Mouse (Mus musculus) retina, adult 2 months (tissue): ENCODE results near the gene Plgrkt.
"Not testable (repeated sequence)": the region's sequence is repeated elsewhere in the genome, so short reads cannot be mapped to it uniquely, and the experiment has no call there.

Source experiments
- DNase-seq: peaks from one replicate; pipeline ENCODE4 v3.0.0-alpha.2; 2012; ENCODE audit warnings: low read depth, low spot score

Gene Plgrkt

GRCm38 (mm10) chr19:29366969-29367622, at the start of gene Plgrkt, which contains the start of gene Cd274:
Gene Plgrkt (minus strand): TSS chr19:29367390.
Gene Cd274 (plus strand): TSS chr19:29367455.
- peak; percentile 23 for DNase-seq

- no peak for DNase-seq
These were observed 49.3 kb upstream of the Plgrkt start for GRCm38 (mm10) chr19:29416393-29416902.

- not testable (repeated sequence) for DNase-seq
These were observed 47.7 kb upstream of the Plgrkt start for GRCm38 (mm10) chr19:29414917-29415316.

- DNase-seq = no peak
These were observed 47.3 kb upstream of the Plgrkt start for GRCm38 (mm10) chr19:29414513-29414912.

- DNase-seq = no peak
These were observed 45.6 kb upstream of the Plgrkt start for GRCm38 (mm10) chr19:29412476-29413420.

- no peak for DNase-seq
These were observed 43.4 kb upstream of the Plgrkt start, which contains the start of gene Pdcd1lg2 for GRCm38 (mm10) chr19:29410619-29411018. Gene Pdcd1lg2 (plus strand): TSS chr19:29410919.

- no peak for DNase-seq
These were observed 39.1 kb upstream of the Plgrkt start for GRCm38 (mm10) chr19:29406042-29407017.

- no peak for DNase-seq
These were observed 38.2 kb upstream of the Plgrkt start for GRCm38 (mm10) chr19:29405388-29405787.

GRCm38 (mm10) chr19:29403251-29403650, 36.1 kb upstream of the Plgrkt start:
- no peak for DNase-seq

- DNase-seq = no peak
These were observed 35.4 kb upstream of the Plgrkt start for GRCm38 (mm10) chr19:29402621-29403020.

- DNase-seq = no peak
These were observed 33.3 kb upstream of the Plgrkt start for GRCm38 (mm10) chr19:29400466-29400865.

- no peak for DNase-seq
These were observed 32.6 kb upstream of the Plgrkt start for GRCm38 (mm10) chr19:29399786-29400185.

GRCm38 (mm10) chr19:29396353-29396752, 29.2 kb upstream of the Plgrkt start:
- no peak for DNase-seq

GRCm38 (mm10) chr19:29394721-29395120, 27.5 kb upstream of the Plgrkt start:
- DNase-seq = no peak

GRCm38 (mm10) chr19:29393333-29393732, 26.1 kb upstream of the Plgrkt start:
- DNase-seq = no peak

GRCm38 (mm10) chr19:29391279-29391678, 24.1 kb upstream of the Plgrkt start:
- no peak for DNase-seq

- DNase-seq = no peak
These were observed 23.3 kb upstream of the Plgrkt start for GRCm38 (mm10) chr19:29390483-29390882.

- DNase-seq = no peak
These were observed 21.6 kb upstream of the Plgrkt start for GRCm38 (mm10) chr19:29388818-29389217.

- DNase-seq = no peak
These were observed 18.6 kb upstream of the Plgrkt start for GRCm38 (mm10) chr19:29385822-29386221.

- DNase-seq = no peak
These were observed 17.8 kb upstream of the Plgrkt start for GRCm38 (mm10) chr19:29384994-29385393.

- no peak for DNase-seq
These were observed 17.2 kb upstream of the Plgrkt start for GRCm38 (mm10) chr19:29384412-29384811.
